In genomic region chr6:40893577-40893976, GRCm38 (mm10) we compare ENCODE assay signal across 9 mouse cellular contexts. TPM values are rescaled to one million over a fixed set of nuclear protein-coding genes. Genes with fewer than 3 reads are reported as not detected.
A peak's percentile ranks its signal among the peaks of the same experiment; 100 is the strongest.
DNase-seq lines count a peak whose midpoint lies in the region; ATAC-seq and TF ChIP-seq lines count a peak whose summit lies in the region.
"Had no signal": no experiment of that assay in that cellular context is flagged by ENCODE, and none has a peak within 500 bp of the region (broad histone marks: within the 10 kb centered on the region; RNA-seq: fewer than 3 reads in every experiment).

No protein-coding gene starts in this region.

- TF ChIP-seq CTCF in left cerebral cortex, adult 2 months (IDR thresholded peaks at IDR 0.05) = peak; percentile 53

- H3K27ac ChIP-seq in left cerebral cortex, adult 2 months = no peak overlapping the region

- no peak overlapping the region for H3K4me3 ChIP-seq in left cerebral cortex, adult 2 months

- ATAC-seq in activated CD4-positive, CD25-positive, alpha-beta regulatory T cell, adult 4 months = no peak
- no peak for ATAC-seq in cerebellum, adult (ENCODE audit: insufficient number of reproducible peaks, low FRiP score, low TSS enrichment)

- intact Hi-C loops in left cerebral cortex, adult 2 months (cut with DNase I) = no loop called here

- DNase-seq in left cerebral cortex, adult 2 months (ENCODE audit: extremely low spot score in 1 of 2, low spot score in 2 of 2) = peak in 1 of 2 experiments; percentile 34
- DNase-seq in left cerebral cortex, adult 11 months (ENCODE audit: low spot score) = no peak
- peak; percentile 9 for DNase-seq in Muller cell, postnatal 12 days (ENCODE audit: inconsistent ontology term)
- peak; percentile 22 for DNase-seq in brain, adult 2 months (ENCODE audit: low read depth, low spot score)
- DNase-seq in kidney, postnatal 4 days = peak; percentile 40 to 49
- peak; percentile 42 for DNase-seq in retina, postnatal 1 day

RNA-seq across cellular contexts. Expression of gene Moxd2, which starts 6.3 kb away (rescaled TPM):
- total RNA-seq in left cerebral cortex, adult 2 months (2021) = not detected
- polyA plus RNA-seq in activated CD4-positive, CD25-positive, alpha-beta regulatory T cell, adult 4 months (2017; shearing (Covaris generic)) = under 1 TPM in 1 of 2 experiments, not detected in 1; 0.76 TPM
- polyA plus RNA-seq: heart, embryonic 14.5 days had no signal

RNA-seq across cellular contexts. Expression of gene Prss58, which starts 6.6 kb away (rescaled TPM):
- not detected for total RNA-seq in left cerebral cortex, adult 2 months (2021)
- polyA plus RNA-seq in activated CD4-positive, CD25-positive, alpha-beta regulatory T cell, adult 4 months (2017; shearing (Covaris generic)) = not detected
- polyA plus RNA-seq: heart, embryonic 14.5 days had no signal

RNA-seq across cellular contexts. Expression of gene 1700074P13Rik, which starts 46.8 kb away (rescaled TPM):
- total RNA-seq in left cerebral cortex, adult 2 months (2021) = not detected
- polyA plus RNA-seq in activated CD4-positive, CD25-positive, alpha-beta regulatory T cell, adult 4 months (2017; shearing (Covaris generic)) = not detected
- polyA plus RNA-seq: heart, embryonic 14.5 days had no signal

RNA-seq across cellular contexts. Expression of gene Gm4744, which starts 58.1 kb away (rescaled TPM):
- total RNA-seq in left cerebral cortex, adult 2 months (2021) = not detected
- polyA plus RNA-seq in activated CD4-positive, CD25-positive, alpha-beta regulatory T cell, adult 4 months (2017; shearing (Covaris generic)) = not detected
- polyA plus RNA-seq: heart, embryonic 14.5 days had no signal
